Mouse (Mus musculus) midbrain, embryonic 12.5 days (tissue): Measurements from ENCODE around the gene Trp73. TPM values are rescaled to one million over a fixed set of nuclear protein-coding genes. Genes with fewer than 3 reads are reported as not detected.

Experiments used
- ATAC-seq: fragments of 200-750 bp; cut with Nextera tagmentation; 2 replicates; pipeline ENCODE4 v1.8.0; 2017; ENCODE audit warnings: low read depth, moderate TSS enrichment, moderate library complexity; ENCODE audit not compliant: low FRiP score
- H3K27ac ChIP-seq: fragments of 300-500 bp; sonication (generic); replicated peaks from 2 replicates; pipeline ENCODE4 v1.5.1; 2016; ENCODE audit warnings: mild to moderate bottlenecking
- H3K27me3 ChIP-seq: fragments of 300-500 bp; sonication (generic); 2 replicates; pipeline ENCODE4 v1.6.1; 2016; ENCODE audit warnings: mild to moderate bottlenecking
- H3K36me3 ChIP-seq: fragments of 300-500 bp; sonication (generic); 2 replicates; pipeline ENCODE4 v1.6.1; 2016
- H3K4me1 ChIP-seq: fragments of 300-500 bp; sonication (generic); 2 replicates; pipeline ENCODE4 v1.6.1; 2016
- H3K4me2 ChIP-seq: fragments of 300-500 bp; sonication (generic); replicated peaks from 2 replicates; pipeline ENCODE4 v1.6.1; 2016; ENCODE audit warnings: mild to moderate bottlenecking, moderate library complexity
- H3K4me3 ChIP-seq: fragments of 300-500 bp; sonication (generic); 2 replicates; pipeline ENCODE4 v1.5.1; 2016; ENCODE audit warnings: mild to moderate bottlenecking
- H3K9ac ChIP-seq: fragments of 300-500 bp; sonication (generic); replicated peaks from 2 replicates; pipeline ENCODE4 v1.6.1; 2016; ENCODE audit warnings: mild to moderate bottlenecking, moderate library complexity
- H3K9me3 ChIP-seq: fragments of 300-500 bp; sonication (generic); 2 replicates; pipeline ENCODE4 v1.6.1; 2016; ENCODE audit warnings: mild to moderate bottlenecking
- WGBS: fragments of 180-500 bp; shearing (Covaris S2); methylation state at CpG from one replicate; pipeline ENCODE4 v1.1.7; 2016; 5-methylcytosine and 5-hydroxymethylcytosine counted together
- polyA plus RNA-seq: library from polyadenylated mRNA; unstranded; fragments of >200 nt; fragmentation: Nextera tagmentation; extraction: Ambion mirVana; gene quantifications from 2 replicates; pipeline ENCODE4 v1.2.1, GENCODE M21; 2016

The Trp73 gene
- 0.47 and 0.84 TPM in 2 replicates for polyA plus RNA-seq

- Histone ChIP-seq H3K27ac (no peak within 1 kb of the TSS), H3K9me3 (no peaks in the 10 kb centered on the region)
- 0% methylated on average over 4 of the region's 4 CpGs for WGBS
Observed at GRCm38 (mm10) chr4:154140182-154140212, at the start of gene Trp73. TSS of gene Trp73 (minus strand) at chr4:154140208.

GRCm38 (mm10) chr4:154188948-154189347 is 48.9 kb upstream of the Trp73 start:
- Histone ChIP-seq H3K27ac (no peak overlapping the region), H3K4me2 (no peak overlapping the region), H3K4me1 (no peaks in the 10 kb centered on the region), H3K4me3 (no peak overlapping the region), H3K27me3 (no peaks in the 10 kb centered on the region), H3K9ac (no peak overlapping the region), H3K9me3 (no peaks in the 10 kb centered on the region), H3K36me3 (no peaks in the 10 kb centered on the region)
- ATAC-seq: no peak
- 75% methylated on average over 8 of the region's 8 CpGs for WGBS

More at GRCm38 (mm10) chr4:154140182-154140212, at the start of gene Trp73:
- Histone ChIP-seq H3K4me1 (peaks cover 39% of the 10 kb centered on the region), H3K4me2 (peak within 1 kb of the TSS; percentile 92), H3K36me3 (no peaks in the 10 kb centered on the region), H3K9ac (peak within 1 kb of the TSS; percentile 52), H3K27me3 (peaks cover 68% of the 10 kb centered on the region), H3K4me3 (peak within 1 kb of the TSS; percentile 50)
- no peak for ATAC-seq

- ATAC-seq: no peak
- Histone ChIP-seq H3K36me3 (peaks cover 6% of the 10 kb centered on the region; the same call in 1 of the 2 replicates), H3K27me3 (no peaks in the 10 kb centered on the region), H3K4me1 (no peaks in the 10 kb centered on the region), H3K9me3 (no peaks in the 10 kb centered on the region), H3K4me3 (no peak overlapping the region), H3K9ac (no peak overlapping the region), H3K4me2 (no peak overlapping the region), H3K27ac (no peak overlapping the region)
- 87% methylated on average over 11 of the region's 11 CpGs for WGBS
Observed at GRCm38 (mm10) chr4:154186002-154186537, 46.1 kb upstream of the Trp73 start.

GRCm38 (mm10) chr4:154185001-154185400 is 45.0 kb upstream of the Trp73 start:
- ATAC-seq: no peak

GRCm38 (mm10) chr4:154183566-154183965 is 43.6 kb upstream of the Trp73 start:
- Histone ChIP-seq H3K4me3 (no peak overlapping the region), H3K9ac (no peak overlapping the region), H3K27ac (no peak overlapping the region), H3K9me3 (no peaks in the 10 kb centered on the region), H3K27me3 (no peaks in the 10 kb centered on the region), H3K4me1 (no peaks in the 10 kb centered on the region), H3K4me2 (no peak overlapping the region), H3K36me3 (peaks cover 6% of the 10 kb centered on the region; the same call in 1 of the 2 replicates)
- ATAC-seq: no peak
- WGBS: 83% methylated on average over 5 of the region's 5 CpGs

More at GRCm38 (mm10) chr4:154185001-154185400, 45.0 kb upstream of the Trp73 start:
- no peak overlapping the region for H3K4me2 ChIP-seq
- 69% methylated on average over 5 of the region's 5 CpGs for WGBS
- no peak overlapping the region for H3K27ac ChIP-seq
- no peaks in the 10 kb centered on the region for H3K27me3 ChIP-seq
- H3K4me1 ChIP-seq: no peaks in the 10 kb centered on the region
- no peak overlapping the region for H3K4me3 ChIP-seq
- H3K9me3 ChIP-seq: no peaks in the 10 kb centered on the region
- H3K36me3 ChIP-seq: peaks cover 6% of the 10 kb centered on the region; the same call in 1 of the 2 replicates
- no peak overlapping the region for H3K9ac ChIP-seq

GRCm38 (mm10) chr4:154181001-154181400 is 41.0 kb upstream of the Trp73 start:
- H3K9ac ChIP-seq: no peak overlapping the region
- no peak overlapping the region for H3K27ac ChIP-seq
- no peaks in the 10 kb centered on the region for H3K9me3 ChIP-seq
- H3K27me3 ChIP-seq: no peaks in the 10 kb centered on the region
- ATAC-seq: no peak
- H3K4me2 ChIP-seq: no peak overlapping the region
- no peaks in the 10 kb centered on the region for H3K4me1 ChIP-seq
- peaks cover 6% of the 10 kb centered on the region; the same call in 1 of the 2 replicates for H3K36me3 ChIP-seq
- H3K4me3 ChIP-seq: no peak overlapping the region
- 89% methylated on average over 7 of the region's 7 CpGs for WGBS

GRCm38 (mm10) chr4:154177257-154177656 is 37.2 kb upstream of the Trp73 start:
- no peak for ATAC-seq
- H3K9me3 ChIP-seq: no peaks in the 10 kb centered on the region
- no peak overlapping the region for H3K4me3 ChIP-seq
- H3K36me3 ChIP-seq: no peaks in the 10 kb centered on the region
- no peak overlapping the region for H3K27ac ChIP-seq
- no peak overlapping the region for H3K9ac ChIP-seq
- H3K27me3 ChIP-seq: peaks cover 21% of the 10 kb centered on the region
- WGBS: 70% methylated on average over 8 of the region's 8 CpGs
- no peak overlapping the region for H3K4me2 ChIP-seq
- peaks cover 8% of the 10 kb centered on the region for H3K4me1 ChIP-seq

GRCm38 (mm10) chr4:154171931-154172604 is 32.1 kb upstream of the Trp73 start:
- peak overlapping the region; percentile 98 for H3K4me2 ChIP-seq
- H3K27me3 ChIP-seq: peaks cover 67% of the 10 kb centered on the region
- no peak overlapping the region for H3K27ac ChIP-seq
- peak overlapping the region; percentile 68 for H3K9ac ChIP-seq
- peaks cover 35% of the 10 kb centered on the region for H3K4me1 ChIP-seq
- ATAC-seq: no peak
- peak overlapping the region; percentile 63 for H3K4me3 ChIP-seq
- 39% methylated on average over 13 of the region's 13 CpGs for WGBS
- H3K36me3 ChIP-seq: no peaks in the 10 kb centered on the region
- no peaks in the 10 kb centered on the region for H3K9me3 ChIP-seq

- peaks cover 67% of the 10 kb centered on the region for H3K27me3 ChIP-seq
- H3K9ac ChIP-seq: peak overlapping the region; percentile 68
- no peaks in the 10 kb centered on the region for H3K9me3 ChIP-seq
- no peaks in the 10 kb centered on the region for H3K36me3 ChIP-seq
- WGBS: 2% methylated on average over 37 of the region's 37 CpGs
- H3K27ac ChIP-seq: peak overlapping the region; percentile 30; the same call in 1 of the 2 replicates
- peak overlapping the region; percentile 63 for H3K4me3 ChIP-seq
- H3K4me1 ChIP-seq: peaks cover 35% of the 10 kb centered on the region
- ATAC-seq: peak; percentile 53
- peak overlapping the region; percentile 98 for H3K4me2 ChIP-seq
Observed at GRCm38 (mm10) chr4:154171151-154171930, 31.3 kb upstream of the Trp73 start.

- peak within 1 kb of the TSS; percentile 68 for H3K9ac ChIP-seq
- peak; percentile 73 for ATAC-seq
- no peaks in the 10 kb centered on the region for H3K9me3 ChIP-seq
- peak within 1 kb of the TSS; percentile 98 for H3K4me2 ChIP-seq
- no peaks in the 10 kb centered on the region for H3K36me3 ChIP-seq
- under 1% methylated on average over 54 of the region's 61 CpGs for WGBS
- H3K4me1 ChIP-seq: peaks cover 35% of the 10 kb centered on the region
- peak within 1 kb of the TSS; percentile 30; the same call in 1 of the 2 replicates for H3K27ac ChIP-seq
- peak within 1 kb of the TSS; percentile 63 for H3K4me3 ChIP-seq
- H3K27me3 ChIP-seq: peaks cover 67% of the 10 kb centered on the region
Observed at GRCm38 (mm10) chr4:154170506-154171150, 30.6 kb upstream of the Trp73 start, which contains the start of gene Megf6. TSS of gene Megf6 (plus strand) at chr4:154170730.

GRCm38 (mm10) chr4:154170021-154170420 is 30.0 kb upstream of the Trp73 start:
- Histone ChIP-seq H3K27me3 (peaks cover 67% of the 10 kb centered on the region), H3K4me2 (peak overlapping the region; percentile 98), H3K4me1 (peaks cover 35% of the 10 kb centered on the region), H3K36me3 (no peaks in the 10 kb centered on the region), H3K4me3 (peak overlapping the region; percentile 63), H3K9me3 (no peaks in the 10 kb centered on the region), H3K27ac (no peak overlapping the region), H3K9ac (peak overlapping the region; percentile 68)
- 1% methylated on average over 15 of the region's 15 CpGs for WGBS
- ATAC-seq: peak; percentile 24; the same call in 1 of the 2 replicates

- Histone ChIP-seq H3K27me3 (peaks cover 44% of the 10 kb centered on the region), H3K36me3 (no peaks in the 10 kb centered on the region), H3K4me2 (no peak overlapping the region), H3K4me1 (peaks cover 25% of the 10 kb centered on the region), H3K9ac (no peak overlapping the region), H3K27ac (no peak overlapping the region), H3K4me3 (no peak overlapping the region), H3K9me3 (no peaks in the 10 kb centered on the region)
- WGBS: 26% methylated on average over 5 of the region's 5 CpGs
- ATAC-seq: no peak
Observed at GRCm38 (mm10) chr4:154167053-154167452, 27.0 kb upstream of the Trp73 start.
